Mouse (Mus musculus): ENCODE measurements around the gene Idh2.

The Idh2 gene

DNA sequence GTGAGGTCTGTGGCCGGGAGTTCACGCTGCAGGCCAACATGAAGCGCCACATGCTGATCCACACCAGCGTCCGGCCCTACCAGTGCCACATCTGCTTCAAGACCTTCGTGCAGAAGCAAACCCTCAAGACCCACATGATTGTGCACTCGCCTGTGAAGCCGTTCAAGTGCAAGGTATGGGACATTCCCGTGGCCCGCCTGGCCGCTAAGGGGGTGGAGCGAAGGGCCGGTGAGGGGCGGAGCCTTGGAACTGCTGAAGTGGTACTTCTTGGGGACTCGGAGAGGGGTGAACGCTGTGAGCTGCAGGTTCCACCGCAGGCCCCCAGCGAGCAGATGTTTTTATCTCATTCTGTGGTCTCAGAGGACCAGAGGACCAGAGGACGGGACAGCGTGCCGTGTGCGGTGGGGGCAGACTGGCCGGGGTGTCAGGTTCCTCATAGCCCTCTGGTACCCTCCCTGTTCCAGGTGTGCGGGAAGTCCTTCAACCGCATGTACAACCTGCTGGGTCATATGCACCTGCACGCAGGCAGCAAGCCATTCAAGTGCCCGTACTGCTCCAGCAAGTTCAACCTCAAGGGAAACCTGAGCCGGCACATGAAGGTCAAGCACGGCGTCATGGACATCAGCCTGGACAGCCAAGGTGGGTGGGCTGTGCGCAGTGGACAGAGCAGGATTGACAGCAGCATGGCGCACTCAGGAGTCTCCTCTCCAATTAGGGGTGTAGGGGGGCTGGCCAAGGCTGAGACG, 29.0 kb downstream of the Idh2 start:
- no peak for DNase-seq (ENCODE audit: low spot score)

DNA sequence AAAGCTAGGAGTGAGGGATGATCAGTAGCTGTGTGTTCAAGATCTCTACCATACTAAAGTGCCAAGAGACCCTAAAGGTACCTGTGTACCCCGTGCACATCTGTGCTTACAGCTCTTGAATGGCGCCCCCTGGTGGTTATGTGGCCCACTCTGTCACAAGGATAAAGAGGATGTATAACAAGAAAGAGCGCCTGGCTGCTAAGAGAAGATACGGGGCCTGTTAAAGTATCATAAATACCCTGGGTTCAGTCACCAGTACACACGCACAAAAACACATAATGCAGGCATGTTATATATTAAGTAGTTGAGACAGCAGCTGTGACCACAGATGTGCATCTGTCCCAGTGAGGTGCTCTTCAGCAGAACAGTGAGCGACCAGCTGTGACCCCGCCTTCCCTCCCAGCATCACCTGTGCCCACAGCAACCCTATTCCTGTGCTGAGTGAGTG, 30.7 kb downstream of the Idh2 start:
- no peak for DNase-seq (ENCODE audit: low spot score)

DNA sequence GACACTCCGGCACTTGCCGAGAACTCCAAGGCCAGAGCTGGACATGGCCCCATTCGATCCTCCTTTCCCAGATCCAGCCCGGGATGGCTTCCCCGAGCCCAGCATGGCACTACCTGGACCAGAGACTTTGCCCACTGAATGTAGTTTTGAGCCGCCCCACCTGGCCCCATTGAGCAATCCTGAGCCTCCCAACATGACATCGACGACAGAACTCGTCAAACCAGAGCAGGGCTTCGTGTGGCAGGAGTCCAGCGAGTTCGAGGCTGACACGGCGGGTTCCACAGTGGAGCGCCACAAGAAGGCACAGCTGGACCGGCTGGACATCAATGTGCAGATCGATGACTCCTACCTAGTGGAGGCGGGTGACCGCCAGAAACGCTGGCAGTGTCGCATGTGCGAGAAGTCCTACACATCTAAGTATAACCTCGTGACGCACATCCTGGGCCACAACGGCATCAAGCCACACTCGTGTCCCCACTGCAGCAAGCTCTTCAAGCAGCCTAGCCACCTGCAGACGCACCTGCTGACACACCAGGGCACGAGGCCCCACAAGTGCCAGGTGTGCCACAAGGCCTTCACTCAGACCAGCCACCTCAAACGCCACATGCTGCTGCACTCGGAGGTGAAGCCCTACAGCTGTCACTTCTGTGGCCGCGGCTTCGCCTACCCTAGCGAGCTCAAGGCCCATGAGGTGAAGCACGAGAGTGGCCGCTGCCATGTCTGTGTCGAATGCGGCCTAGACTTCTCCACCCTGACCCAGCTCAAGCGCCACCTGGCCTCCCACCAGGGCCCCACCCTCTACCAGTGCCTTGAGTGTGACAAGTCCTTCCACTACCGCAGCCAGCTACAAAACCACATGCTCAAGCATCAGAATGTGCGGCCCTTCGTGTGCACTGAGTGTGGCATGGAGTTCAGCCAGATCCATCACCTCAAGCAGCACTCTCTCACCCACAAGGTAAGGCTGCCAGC, 33.3 kb downstream of the Idh2 start:
- no peak for DNase-seq (ENCODE audit: low spot score)

DNA sequence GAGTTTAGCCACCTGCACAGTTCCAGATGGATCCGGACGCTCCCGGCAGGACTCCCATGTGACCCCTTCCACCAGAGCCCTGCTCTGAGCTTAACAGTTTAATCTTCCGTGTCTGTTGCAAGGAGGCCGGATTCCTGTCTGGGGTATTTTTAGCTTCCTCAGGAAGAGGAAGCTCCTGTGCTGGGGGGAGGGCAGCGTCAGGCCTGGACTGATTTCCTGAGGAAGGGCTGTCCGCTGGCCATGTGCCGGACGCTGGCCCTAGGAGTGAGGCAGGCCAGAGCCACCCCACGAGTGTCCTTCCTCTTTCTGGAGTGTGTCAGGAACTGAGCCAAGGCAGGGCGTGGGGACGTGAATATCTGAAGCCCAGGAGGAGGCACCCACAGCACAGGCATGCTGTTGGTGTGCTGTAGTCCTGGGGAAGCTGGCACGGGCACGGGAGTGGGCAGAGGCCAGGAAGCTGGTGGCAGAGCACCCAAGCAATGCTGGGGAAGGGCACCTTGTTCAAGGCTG, 36.3 kb downstream of the Idh2 start:
- DNase-seq (ENCODE audit: low spot score) = no peak

DNA sequence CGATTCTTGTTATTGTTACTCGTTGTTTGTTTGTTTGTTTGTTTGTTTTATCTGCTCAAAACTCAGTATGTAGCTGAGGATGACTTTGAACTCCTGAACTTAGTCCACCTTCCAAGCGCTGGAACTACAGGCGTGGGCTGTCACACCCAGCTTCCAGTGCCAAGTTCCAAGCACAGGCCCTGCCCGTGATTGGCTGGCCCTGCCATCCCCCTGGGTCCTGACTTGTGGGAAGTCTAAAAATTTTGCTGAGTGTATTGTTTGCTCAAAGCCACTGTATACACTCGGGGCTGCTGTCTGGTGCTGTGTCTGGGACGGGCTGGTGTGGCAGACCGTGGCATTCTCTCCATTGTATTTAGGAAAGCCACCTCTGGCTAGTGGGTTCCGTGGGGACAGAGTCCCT, 37.4 kb downstream of the Idh2 start:
- no peak for DNase-seq (ENCODE audit: low spot score)

DNA sequence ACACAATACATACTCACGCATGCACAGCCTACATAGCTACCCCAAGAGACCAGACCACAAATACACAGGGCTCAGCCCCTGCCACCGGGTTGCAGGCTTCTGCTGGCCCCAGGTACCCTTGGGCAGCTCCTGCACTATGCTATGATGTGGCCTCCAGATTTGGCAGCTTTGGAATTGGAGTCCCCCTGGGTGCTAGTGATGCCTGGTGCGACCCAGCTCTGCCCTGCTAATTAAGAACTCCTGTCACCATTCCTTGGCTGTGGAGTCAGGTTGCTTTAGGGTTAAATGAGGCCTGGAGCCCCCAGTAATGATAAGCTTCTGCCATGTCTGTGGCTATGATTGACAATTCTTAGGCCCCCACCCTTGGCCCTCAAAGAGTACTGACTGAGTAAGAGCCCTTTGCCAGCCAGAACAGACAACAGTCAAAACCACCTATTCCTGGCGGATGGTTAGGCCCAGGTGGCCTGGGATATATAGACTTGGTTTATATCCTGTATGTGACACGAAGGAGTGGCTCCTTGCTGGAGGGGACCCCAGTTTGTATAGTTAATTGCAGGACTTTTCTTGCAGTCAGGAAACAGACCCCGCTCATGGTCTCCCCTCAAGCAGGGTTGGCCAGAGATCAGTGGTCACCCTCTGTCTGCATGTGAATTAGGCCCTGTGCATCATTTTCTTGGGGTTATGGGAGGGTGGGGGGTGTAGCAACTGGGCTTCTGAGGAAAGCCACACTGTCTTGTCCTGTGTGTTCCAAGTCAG, 38.1 kb downstream of the Idh2 start:
- no peak for DNase-seq (ENCODE audit: low spot score)

DNA sequence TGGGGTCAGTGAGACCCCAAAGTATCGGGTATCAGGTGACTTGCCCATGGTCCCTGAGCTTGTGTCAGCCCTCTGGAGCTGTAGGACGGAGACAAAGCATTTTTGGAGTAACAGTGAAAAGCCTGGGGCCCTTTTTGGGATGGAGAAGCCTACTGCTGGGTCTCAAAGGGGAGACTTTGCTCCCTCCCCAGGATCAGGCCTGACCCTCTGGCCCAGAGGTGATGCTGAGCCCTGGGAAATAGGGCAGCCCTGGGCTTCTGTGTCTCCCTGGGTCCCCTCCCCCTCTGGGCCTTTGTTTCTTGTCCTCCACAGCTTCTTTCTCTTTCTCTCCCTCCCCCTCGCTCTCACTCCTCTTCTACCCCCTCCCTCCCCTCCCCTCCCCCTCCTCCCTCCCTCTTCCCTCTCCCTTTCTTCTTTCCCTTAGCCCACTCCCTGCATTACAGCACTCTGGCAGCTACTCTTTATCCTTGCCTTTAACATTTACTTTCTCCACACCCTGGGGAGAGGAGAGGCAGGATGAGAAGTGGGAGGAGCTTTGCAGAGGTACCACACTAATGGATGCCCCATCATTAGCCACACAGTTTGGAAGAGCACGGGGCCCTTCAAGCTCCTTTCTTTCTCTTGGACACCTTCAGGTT, 39.1 kb downstream of the Idh2 start:
- no peak for DNase-seq (ENCODE audit: low spot score)

DNA sequence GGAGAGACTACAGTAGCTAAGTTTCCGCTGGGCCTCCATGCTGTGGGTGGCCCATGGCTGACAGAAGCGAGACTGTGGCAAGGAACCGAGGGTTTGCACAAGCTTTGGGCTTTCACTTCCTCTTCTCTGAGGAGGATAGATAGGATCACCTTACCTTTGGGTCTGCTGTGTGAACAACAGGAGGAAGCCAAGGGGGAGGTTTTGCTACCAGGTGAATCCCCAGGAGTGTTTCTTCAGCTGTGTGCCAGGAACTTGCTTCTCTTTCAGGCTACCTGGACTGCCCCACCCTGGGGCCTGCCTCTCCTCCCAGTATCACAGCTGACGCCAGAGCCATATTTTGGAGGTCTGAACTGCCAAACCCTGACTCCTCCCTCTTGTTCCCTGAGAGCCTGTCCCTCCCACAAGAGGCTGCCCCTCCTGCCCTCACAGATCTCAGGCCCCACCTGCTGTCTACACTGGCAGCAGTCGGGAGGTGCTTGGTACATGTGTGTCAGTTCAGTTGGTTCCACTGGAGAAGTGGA, 40.2 kb downstream of the Idh2 start:
- no peak for DNase-seq (ENCODE audit: low spot score)

DNA sequence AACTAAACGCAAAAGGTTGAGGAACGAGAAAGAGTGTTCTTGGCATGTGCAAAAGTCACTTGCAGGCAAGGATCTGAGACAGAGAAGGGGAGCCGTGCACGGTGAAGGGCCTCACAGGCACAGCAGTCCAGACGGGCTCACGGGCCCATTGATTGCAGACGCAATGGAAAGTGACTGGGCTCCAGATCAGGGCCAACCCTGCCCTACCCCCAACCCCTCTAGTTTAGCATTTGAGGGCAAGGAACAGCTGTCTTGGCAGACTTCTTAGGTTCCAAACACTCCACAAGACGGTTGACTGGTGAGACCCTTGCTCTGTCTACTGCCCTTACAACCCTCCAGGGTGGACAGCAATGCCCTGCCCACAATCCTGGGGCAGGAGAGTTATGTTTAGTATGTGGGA, 41.7 kb downstream of the Idh2 start:
- DNase-seq (ENCODE audit: low spot score) = no peak

DNA sequence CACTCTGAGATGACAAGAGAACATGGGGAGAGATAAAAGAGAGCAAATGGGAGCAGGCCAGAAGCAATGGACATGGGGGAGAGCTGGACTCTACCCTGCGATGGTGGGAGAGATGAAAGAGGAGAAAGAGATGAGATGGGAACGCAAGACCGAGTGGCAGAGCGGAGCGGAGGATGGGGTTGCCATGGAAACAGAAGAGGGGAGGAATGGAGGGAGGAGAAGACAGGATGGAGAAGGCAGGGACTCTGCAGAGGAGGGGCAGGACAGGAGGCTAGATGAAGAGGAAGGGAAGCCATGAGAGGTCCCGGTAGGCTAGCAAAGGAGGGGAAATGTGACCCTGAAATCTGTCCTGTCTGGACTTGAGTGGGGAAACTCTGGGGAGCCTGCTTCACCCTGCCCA, 42.9 kb downstream of the Idh2 start:
- no peak for DNase-seq (ENCODE audit: low spot score)

DNA sequence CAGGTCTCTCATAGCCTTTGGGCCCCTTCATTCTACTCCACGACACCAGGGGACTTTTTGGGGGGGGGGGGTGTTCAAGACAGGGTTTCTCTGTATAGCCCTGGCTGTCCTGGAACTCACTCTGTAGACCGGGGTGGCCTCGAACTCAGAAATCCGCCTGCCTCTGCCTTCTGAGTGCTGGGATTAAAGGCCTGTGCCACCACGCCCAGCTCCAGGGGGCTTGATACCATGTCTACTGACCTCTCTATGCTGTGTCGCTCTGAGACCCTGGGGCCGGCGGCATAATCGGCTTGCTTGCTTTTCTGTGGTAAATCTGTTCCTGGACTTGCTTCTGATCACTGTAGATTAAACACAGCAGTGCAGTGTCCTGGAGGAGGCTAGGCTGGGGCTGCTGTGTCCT, 44.0 kb downstream of the Idh2 start:
- no peak for DNase-seq (ENCODE audit: low spot score)

DNA sequence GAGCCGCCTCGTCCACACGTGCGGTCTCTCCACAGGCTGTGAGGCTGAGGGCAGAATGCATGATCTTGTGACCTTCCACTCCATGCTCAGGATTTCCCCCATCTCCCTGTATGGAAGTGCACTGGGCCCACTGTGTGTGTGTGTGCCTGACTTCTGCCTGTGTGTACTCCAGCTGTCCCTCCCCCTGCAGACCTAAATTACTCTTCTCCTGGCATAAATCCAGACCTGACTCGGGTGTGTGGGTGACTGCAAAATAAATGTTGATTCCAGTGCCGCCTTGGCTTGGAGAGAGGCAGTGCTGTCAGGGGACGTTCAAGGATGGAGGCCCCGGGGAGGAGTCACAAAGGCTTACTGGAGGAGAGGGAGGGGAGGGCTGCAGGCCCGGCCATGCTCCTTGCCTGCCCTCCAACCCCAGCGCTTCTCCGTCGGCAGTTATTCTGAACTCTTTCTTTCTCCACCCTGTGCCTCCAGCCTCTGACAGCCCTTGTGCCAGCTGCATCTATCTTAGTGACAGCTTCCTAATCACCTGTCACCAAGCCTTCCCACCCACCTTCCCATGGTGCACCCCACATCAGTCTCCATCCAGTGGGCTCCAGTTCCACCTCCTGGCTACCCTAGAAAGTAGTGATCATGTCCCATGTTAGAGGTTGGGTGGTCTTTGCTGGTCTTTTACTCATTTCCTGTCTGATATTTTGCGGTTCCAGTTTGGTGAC, 45.4 kb downstream of the Idh2 start:
- no peak for DNase-seq (ENCODE audit: low spot score)

DNA sequence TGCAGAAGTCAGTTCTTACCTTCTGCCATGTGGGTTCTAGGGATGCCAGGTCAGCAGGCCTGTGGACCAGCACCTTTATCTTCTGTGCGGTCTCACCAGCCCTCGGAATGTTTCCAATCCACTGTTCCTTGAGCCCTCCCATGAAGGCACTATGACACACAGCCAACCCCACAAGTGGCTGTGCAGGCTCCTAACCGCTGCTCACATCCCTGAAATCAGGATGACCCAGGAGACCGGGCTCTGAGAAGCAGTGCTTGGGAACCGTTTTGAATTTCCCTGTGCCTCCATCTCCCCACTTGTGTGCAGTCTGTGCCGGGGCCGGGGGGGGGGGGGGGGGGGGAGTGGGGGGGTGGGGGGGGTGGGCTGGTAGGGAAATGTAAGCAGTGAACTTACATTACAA, 46.9 kb downstream of the Idh2 start:
- no peak for DNase-seq (ENCODE audit: low spot score)

DNA sequence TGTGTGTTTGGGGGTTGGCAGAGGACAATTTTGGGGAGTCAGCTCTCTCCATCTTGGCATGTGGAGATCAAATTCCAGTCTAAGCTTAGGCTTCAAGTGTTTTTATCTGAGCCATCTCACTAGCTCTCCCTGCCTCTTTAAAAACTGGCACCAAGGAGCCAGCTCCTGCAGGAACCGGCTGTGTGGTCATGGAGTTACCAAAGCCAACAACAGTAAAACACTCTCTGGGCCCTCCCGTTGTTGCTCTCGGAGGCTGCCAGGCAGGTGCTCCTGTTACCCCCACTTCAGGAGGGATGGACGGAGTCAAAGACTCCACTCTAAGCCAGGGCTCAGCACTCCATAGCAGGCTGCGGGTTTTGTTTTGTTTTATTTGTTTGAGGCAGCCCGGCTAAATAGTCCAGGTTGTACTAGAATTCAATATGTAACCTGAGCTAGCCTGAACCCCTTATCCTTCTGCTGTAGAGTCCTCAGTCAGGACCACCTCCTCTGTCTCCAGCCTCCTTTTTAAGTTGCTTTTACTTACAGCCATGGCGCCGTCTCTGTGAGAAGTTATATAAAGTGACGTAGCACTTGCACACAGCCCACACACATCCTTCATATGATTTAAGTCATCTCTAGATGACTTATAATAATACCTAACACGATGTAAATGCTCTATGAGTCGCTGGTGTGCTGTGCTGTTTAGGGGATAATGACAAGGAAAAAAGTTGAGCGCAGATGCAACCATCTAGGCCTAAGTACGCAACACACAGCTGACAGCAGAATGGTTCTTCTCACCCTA, 48.3 kb downstream of the Idh2 start:
- no peak for DNase-seq (ENCODE audit: low spot score)

DNA sequence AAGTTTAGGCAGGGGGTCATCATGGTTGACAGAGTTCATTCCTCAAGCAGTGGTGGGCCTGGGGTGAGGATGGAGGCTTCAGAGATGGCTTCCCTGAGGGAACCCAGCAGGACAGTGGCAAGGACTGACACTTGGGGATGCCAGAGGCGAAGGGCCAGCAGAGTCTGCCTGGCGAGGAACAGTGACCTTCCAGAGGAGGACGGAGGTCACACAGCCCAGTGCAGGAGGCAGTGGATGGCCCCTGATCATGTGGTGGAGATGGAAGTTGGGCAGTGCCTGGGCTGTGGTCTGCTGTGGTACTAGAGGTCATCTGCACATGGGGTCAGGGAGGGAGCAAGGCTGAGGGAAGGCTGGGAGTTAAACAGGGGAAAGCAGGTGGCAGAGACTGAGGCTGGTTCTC, 49.9 kb downstream of the Idh2 start:
- DNase-seq (ENCODE audit: low spot score) = no peak

DNA sequence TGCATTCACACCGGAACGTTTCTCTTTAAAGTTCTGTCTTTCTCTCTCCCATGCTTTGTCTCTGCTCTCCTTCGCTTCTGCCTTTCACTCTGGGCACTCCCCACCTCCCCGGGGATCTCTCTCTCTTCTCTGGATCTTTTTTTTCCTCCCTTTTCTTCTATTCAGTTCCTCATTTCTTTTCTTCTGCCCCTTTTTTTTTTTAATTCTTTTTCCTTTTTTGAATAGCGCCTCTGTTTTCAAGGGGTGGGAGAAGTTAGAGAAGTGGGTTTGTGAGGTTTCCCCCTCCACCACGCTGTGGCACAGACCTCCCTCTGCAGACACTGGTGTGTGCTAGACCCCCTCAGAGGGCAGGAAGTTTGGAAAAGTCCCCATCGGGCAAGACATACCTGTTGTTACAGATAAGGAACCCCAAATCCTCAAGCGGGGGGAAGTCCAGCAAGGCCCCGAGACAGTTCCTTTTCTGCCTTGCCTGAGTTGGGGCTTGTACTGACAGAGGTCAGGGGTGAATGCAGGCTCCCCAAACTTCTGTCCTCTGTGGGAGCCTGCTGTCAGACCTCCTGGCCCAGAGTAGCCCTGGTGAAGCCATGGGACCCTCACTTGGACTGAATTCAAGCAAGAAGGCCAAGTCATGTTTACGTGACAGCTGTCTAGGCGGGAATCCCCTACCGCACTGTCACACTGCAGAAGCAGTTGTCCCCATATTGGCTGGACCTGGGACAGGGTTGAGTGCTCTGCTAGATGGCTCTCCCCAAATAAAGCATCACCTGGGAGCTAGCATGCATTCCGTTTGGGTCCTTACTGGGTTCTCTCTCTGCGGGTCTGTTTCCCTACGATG, 51.1 kb downstream of the Idh2 start:
- DNase-seq (ENCODE audit: low spot score) = no peak

DNA sequence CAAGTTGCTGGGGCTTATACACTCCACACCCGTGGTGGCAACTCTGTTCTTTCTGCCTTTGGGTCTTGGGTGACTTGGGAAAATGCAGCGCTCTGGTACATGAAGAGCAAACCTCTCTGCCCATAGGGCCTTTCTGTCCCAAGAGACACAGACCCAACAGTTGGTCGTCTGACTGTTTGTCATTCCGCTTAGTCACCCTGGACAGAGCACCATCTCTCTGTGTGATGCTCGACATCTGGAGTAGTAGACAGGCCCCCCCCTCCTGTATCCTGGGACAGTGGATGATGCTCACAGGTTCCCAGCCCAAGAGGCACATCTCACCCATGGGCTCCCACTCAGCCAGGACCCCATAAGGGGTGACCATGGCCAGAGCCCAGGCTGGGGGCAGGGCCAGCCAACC, 51.9 kb downstream of the Idh2 start:
- no peak for DNase-seq (ENCODE audit: low spot score)

DNA sequence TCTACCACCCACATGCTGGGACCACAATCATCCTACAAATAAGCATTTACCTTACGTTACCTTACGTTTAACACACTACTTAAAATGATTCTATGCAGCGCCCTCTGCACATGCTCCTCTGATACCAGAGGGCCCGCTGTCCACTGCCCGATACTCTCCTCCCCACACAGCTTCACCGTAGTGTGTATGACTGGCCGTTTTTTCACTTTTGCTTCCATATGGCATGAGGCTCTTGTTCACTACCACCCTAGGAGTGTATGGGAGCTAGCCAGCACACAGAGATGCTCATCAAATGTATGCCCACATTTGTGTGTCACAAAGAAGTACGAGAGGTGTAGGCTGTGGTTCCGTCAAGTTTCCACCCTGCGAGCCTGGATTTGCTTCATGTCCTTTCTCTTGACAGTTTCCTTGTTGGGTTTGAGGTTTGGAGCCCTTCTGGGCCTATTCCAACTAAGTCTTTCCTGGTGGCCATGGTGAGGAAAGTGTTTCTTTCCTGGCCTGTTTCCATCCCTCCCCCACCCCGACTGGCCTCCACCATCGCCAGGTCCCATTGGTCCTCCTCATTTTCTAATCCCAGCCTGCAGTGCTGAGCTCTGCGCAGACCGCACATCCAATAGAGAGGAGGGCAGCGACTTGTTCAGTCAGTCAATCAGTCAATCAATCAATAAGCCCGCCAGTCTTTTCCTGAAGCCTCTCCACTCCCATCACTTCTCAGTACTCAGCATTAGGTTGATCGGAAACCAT, 52.9 kb downstream of the Idh2 start:
- DNase-seq (ENCODE audit: low spot score) = no peak
